Mouse (Mus musculus) layer of hippocampus, postnatal 10 days (tissue): ENCODE data around the gene Fcho1. TPM values are rescaled to one million over a fixed set of nuclear protein-coding genes. Genes with fewer than 3 reads are reported as not detected.

ENCODE experiments used
- DNase-seq, 2 experiments: peaks; one replicate each; pipeline ENCODE4 v3.0.0; 2021; ENCODE audit warnings: low spot score in 2 of 2
- total RNA-seq, 2 experiments: library from RNA; stranded (reverse); gene quantifications; 2 replicates each; pipeline ENCODE4 v1.2.3; 2021

Gene Fcho1
- total RNA-seq, 2 experiments from 2014 or later: 111 to 119 TPM

DNA sequence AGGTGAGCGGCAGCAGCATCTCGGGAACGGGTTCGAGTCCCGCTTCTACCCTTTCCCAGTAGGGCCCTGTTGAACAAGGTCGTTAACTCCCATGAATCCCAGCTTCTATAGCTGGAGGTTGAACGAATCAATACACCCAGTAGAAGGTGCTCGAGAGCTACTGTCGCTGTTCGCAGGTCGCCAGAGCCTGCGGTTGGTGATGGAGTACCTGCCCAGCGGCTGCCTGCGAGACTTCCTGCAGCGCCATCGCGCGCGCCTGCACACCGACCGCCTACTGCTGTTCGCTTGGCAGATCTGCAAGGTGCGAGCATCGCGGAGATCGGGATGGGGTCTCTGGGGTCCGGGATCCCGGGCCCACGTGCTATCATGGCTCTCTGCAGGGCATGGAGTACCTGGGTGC lies 39.9 kb downstream of the Fcho1 start:
- peak in 1 of 2 experiments; percentile 29 for DNase-seq

DNA sequence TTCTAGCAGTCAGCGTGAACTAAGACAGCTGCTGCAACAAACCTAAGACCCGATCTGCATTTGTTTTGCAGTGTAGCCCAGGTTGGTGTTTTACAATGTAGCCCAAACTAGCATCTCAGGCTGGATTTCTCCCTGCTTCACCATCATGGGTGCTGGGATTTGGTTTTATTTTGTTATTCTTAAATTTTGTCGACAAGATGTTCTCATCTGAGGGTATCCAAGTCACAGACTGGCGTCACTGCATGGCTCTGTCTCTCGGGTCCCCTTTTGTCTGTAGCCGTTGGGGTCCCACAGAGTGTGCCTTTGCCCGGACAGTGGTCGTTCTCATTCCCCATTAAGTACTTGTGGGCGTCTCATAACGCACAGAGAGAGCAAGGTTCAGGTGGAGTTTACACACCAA lies 40.8 kb downstream of the Fcho1 start:
- DNase-seq: no peak

DNA sequence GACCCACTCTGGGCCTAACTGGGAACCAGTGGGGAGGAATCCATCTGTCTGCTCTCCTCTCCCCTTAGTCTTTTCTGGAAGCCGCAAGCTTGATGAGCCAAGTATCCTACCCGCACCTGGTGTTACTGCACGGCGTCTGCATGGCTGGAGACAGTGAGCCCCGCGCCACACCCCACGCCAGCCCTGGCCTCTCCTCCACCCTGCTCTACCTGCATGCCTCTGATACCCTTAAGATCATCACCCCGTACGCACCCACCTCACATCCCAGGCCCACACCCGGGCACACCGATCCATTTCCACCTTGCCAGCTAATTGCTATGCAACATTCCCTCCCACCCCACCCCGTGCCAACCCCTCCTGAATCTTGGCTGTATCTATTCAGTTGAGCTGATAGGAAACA lies 42.7 kb downstream of the Fcho1 start:
- no peak for DNase-seq

DNA sequence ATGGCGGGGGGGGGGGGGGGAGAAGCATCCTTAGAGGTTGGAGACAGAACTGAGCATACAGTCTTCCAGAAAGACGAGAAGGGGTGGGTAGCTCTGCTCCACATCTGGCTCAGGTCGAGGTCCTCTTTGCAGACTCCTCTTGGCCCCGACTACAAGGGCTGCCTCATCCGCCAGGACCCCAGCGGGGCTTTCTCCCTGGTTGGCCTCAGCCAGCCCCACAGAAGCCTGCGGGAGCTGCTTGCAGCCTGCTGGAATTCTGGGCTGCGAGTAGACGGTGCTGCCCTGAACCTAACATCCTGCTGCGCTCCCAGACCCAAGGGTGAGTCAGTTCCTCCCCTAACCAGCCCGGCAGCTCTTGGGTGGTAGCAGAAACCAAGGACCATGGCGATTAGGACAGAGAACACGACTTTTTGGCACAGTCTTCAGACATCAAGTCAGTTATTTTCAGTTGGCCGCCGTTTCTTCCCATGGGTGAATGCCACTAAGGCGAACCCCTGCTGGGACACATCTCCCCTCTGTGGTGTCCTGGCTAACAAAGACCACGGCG lies 44.1 kb downstream of the Fcho1 start:
- DNase-seq: no peak

DNA sequence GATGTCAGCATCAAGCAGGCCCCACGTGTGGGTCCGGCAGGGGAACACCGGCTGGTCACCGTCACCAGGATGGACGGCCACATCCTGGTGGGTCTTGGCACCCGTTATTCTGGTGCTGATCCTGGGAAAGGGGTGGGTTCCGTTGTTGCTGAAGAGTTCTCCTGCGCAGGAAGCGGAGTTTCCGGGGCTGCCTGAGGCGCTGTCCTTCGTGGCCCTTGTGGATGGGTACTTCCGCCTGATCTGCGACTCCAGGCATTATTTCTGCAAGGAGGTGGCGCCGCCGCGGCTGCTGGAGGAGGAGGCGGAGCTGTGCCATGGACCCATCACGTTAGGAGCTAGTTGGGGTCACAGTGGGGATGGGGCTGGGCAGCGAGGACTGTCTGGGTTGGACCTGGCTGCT lies 45.0 kb downstream of the Fcho1 start:
- no peak for DNase-seq

DNA sequence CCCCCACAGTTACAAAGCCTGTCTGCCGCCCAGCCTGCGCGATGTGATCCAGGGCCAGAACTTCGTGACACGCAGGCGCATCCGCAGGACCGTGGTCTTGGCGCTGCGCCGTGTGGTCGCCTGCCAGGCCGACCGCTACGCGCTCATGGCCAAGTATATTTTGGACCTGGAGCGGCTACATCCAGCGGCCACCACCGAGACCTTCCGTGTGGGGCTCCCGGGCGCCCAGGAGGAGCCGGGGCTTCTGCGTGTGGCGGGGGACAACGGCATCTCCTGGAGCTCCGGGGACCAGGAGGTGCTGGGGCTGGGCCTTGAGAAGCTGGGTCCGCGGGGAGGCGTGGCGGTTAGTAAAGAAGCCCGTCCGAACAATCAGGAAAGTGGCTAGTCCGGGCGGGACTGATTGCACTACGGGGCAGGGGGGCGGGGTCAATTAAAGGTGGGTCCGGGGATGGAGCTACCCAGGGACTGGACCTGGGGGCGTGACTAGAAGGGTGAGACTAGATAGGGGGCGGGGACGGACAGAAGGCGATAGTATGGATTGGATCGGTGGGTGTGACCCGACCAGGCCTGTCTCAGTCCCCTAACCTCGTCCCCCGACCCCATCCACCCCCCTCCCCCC lies 45.9 kb downstream of the Fcho1 start:
- DNase-seq: peak in 1 of 2 experiments; percentile 39

DNA sequence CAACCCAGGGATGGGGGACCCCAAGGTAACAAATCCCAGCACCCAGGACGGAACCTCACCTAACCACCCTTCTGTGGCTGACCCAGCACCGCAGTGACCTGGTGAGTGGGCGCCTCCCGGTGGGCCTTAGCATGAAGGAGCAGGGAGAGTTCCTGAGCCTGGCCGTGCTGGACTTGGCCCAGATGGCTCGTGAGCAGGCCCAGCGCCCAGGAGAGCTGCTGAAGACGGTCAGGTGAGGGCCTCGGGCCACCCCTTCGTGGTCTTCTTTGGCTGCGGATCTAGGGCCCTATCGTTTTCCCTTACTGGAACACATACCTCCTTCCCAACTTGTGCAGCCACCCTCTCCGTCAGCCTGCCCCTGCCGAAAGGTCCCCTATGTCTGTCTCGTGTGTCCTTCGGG lies 46.4 kb downstream of the Fcho1 start:
- peak in 1 of 2 experiments; percentile 21 for DNase-seq

DNA sequence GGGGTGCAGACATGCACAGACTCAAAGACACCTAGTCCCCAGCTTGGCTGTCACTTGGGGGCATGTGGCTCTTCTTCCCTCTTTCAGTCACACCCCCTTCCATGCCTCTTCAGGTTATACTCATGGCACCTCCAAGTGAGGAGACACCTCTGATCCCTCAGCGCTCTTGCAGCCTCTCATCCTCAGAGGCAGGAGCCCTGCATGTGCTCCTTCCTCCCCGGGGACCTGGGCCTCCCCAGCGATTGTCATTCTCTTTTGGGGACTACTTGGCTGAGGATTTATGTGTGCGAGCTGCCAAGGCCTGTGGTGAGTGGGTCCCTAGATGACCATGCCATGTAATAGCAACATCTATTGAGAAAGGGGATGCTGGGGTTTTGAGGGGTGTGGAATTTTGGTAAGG lies 47.3 kb downstream of the Fcho1 start:
- DNase-seq: no peak

- peak in 1 of 2 experiments; percentile 20 for DNase-seq
Measured at GRCm38 (mm10) chr8:71677555-71677954, 48.0 kb downstream of the Fcho1 start.

DNA sequence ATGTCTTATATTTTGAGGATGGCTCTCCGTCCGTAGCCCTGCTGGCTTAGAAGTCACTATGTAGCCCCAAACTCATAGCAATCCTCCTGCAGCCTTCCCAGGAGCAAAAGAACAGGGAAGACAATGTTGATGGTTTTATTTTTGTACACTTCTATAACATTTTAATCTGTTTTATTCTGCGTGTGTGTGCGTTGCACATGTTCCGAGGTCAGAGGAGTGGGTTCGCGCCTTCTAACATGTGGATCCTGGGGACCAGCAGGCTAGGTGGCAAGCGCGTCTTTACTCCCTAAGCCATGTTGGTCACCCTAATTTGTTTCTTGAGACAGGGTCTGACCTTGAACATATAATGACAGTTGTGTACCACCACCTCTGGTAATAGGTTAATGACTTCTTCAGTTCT lies 48.7 kb downstream of the Fcho1 start:
- no peak for DNase-seq

- DNase-seq: peak; percentile 46 to 68
Measured at GRCm38 (mm10) chr8:71676020-71676741, 49.3 kb downstream of the Fcho1 start, which contains the start of gene Jak3. Jak3 (plus strand) TSS chr8:71676296.

GRCm38 (mm10) chr8:71675456-71676019 lies 50.0 kb downstream of the Fcho1 start:
- peak in 1 of 2 experiments; percentile 27 for DNase-seq

GRCm38 (mm10) chr8:71674071-71674470 lies 51.4 kb downstream of the Fcho1 start:
- DNase-seq: no peak

DNA sequence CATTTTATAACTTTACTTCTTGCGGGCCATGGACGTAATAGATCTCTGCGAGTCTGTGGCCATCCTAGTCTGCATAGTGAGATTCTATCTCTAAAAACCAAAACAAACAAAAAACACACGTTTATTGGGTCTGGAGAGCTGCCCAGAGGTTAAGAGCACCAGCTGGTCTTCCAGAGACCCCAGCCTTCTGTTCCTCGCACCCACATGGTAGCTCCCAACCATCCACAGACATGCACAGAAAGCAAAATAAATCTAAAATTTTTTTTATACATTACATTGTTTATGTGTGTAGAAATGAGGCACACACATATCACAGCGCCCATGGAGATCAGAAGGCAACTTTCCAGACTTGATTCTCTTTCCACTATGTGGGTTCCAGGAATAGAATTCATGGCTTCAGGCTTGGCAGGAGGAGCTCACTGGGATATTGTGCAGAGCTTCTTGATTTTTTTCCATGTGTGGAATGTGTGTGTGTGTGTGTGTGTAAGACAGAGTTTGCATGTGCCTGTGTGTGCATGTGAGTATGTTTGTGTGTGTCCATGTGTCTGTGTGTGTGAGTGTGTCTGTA lies 53.3 kb downstream of the Fcho1 start:
- no peak for DNase-seq

DNA sequence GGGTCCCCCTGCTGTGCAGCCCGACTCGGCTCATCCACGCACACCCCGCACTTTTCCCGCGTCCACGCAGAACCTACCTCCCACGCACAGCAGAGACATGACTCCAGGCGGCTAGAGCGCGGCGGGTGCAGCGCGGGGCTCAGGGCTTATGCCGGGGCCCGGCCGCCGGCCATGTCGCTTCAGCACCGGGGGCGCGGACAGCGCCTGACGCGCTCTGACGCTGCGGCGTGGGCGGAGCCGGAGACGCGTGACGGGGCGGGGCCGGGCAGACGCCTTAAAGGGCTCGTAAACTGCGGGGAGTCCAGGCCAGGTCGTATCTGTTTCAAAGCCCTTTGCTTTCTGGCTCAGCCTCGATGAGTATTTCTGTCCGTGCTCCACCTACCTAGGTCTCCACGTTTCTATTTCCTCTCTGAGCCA lies 54.0 kb downstream of the Fcho1 start, which contains the start of gene Unc13a:
TSS of gene Unc13a (minus strand) at position 209 of the 417 bp plus-strand sequence.
- peak; percentile 91 to 94 for DNase-seq

DNA sequence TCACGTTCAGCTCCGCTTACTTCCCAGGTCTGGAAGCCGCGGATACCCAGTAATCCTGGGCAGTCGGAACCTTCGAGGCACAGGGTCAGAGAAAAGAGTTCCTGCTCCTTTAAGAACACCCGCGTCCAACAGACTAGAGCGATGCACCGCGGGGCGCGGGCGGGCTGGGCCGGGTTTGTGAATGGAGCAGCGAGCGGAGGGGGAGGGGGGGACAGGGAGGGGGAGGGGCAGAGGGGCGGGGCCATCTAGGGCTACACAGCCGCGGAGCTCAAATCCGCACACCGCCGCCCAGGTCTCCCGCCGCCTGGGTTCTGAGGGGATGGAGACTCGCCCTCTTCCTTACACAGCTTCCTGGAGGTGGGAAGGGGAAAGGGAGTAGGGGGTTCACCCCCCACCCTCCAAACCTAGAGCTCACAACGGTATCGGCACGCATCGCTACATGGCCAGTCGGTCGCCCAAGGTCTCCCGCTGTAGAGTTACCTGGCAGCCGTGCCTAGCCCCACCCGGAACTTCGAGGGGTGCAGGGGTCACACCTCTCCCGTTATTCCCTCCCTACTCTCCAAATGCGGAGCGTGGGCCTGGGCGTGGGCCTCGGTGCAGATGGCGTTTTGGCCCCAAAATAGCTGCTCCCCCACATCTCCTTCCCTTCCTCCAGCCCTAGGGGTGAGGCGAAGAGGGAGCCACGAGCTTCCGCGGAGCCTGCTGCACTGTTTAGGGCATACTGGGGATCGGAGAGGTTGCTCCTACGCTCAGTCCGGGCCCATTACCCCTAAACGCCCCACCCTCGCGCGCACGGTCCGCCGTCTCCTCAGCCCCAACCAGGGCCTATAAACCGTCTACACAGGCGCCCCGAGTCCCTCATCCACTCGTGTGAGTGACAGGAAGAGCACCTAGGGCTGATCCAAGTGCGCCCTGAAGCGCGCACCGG lies 54.6 kb downstream of the Fcho1 start:
- peak; percentile 67 to 75 for DNase-seq

DNA sequence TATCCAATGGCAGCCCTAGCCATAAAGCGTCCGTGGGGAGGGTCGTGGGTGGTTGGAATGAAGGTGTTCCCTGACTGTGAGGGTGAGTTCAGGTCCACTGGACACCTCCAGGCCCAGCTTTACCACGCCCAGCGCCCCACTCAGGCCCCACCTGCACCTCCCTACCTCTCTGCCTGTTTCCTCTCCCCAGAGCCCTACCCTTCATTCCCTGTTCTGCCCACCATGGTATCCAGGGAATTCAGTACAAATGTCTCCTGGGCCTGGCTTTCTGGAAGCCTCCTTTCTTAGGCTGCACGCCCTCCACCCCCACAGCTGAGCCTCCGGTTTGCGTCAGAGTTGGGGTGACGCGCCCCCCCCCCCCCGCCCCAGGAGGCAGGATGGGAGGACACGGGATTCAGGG lies 55.3 kb downstream of the Fcho1 start:
- no peak for DNase-seq

DNA sequence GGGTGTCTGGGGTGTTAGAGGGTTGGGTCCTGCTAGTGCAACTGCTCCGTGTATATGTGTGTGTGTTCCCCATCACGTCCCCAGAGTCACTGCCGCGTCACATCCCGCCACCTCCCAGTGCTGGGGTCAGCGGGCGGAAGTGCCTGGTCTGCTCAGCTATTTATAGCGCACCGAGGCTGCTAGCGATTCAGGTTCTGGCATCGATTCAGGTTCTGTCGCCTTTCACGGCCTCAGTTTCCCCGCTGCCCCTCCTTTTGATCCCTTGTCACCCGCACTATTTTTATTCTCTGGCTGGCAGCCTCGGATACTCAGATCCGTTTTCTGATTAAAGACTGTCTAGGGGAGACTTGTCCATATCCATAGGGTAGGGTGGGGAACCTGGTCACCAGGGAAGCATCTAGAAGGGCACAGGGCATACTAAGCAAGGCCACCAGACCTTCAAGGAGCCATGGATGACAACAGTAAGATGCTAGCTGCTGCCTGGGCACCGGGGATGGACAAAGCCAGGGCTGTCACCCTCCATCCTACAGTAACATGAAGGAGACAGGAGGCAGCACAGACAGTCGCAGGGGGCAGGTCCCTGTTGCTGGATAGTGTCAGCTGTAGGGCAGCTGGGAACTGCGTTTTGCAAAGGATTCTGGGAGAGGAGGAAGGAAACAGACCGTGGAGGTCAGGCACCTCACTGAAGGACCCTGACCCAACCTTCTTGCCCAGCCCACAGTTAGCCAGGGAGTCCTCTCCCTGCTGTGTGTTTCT lies 57.1 kb downstream of the Fcho1 start:
- DNase-seq: no peak

- no peak for DNase-seq
Measured at GRCm38 (mm10) chr8:71667256-71667655, 58.3 kb downstream of the Fcho1 start.

- no peak for DNase-seq
Measured at GRCm38 (mm10) chr8:71666855-71667254, 58.7 kb downstream of the Fcho1 start.
